Mouse (Mus musculus) embryonic fibroblast, embryonic 13.5 days (primary cell): ENCODE results near the gene Tcirg1.

Source experiments
- CTCF ChIP-seq: IDR thresholded peaks from 2 replicates; pipeline ENCODE4 v1.5.1; 2011; ENCODE audit warnings: mild to moderate bottlenecking, control low read depth, low read length, moderate library complexity, borderline replicate concordance; ENCODE audit not compliant: insufficient read depth
- POLR2A ChIP-seq: IDR thresholded peaks from 2 replicates; pipeline ENCODE4 v1.6.1; 2011; ENCODE audit warnings: low read depth, mild to moderate bottlenecking, control low read depth, low read length, moderate library complexity

GRCm38 (mm10) chr19:3942315-3942714 lies 35.4 kb upstream of the Tcirg1 start:
- TF ChIP-seq CTCF (no peak), POLR2A (no peak)
